In the genomic region with DNA sequence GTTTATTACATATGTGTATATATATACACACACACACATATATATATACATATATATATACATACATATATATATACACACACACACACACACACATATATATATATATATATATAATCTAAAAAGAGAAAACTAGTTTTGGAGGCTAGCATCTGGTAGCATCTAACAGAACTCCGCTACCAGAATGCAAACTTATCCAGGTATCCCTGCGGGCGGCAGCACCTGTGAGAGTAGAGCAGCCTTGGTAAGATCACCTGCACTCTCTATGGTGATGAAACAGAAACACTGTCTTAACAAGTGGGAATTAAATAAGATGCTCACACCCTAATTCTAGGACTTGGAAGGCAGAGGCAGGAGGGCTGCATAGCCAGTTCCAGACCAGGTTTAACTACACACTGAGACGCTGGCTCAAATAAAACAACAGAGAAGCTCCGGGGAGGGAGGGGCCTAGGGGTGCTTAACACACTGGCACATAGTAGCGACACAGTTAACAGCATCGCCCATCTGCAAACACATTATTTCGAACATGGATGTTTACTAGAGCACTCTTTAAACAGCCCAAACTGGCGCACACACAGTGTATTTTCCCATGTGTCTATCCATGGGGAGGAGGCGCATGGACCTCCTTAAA, we compare ENCODE assay signal across 36 mouse cellular contexts.
"Had no signal": no experiment of that assay in that cellular context is flagged by ENCODE, and none has a peak within 500 bp of the region (broad histone marks: within the 10 kb centered on the region; RNA-seq: fewer than 3 reads in every experiment).

No protein-coding gene starts in this region.

- H3K9ac ChIP-seq: heart, embryonic 12.5 days; heart, embryonic 13.5 days; heart, embryonic 15.5 days; hindbrain, embryonic 12.5 days; hindbrain, embryonic 13.5 days; hindbrain, embryonic 14.5 days; hindbrain, embryonic 15.5 days; intestine, embryonic 15.5 days; kidney, embryonic 15.5 days had no signal

- ATAC-seq: hindbrain, embryonic 16.5 days; hindbrain, postnatal 0 days; inflammation-experienced regulatory T-cells, adult 6 months; intestine, embryonic 15.5 days; intestine, embryonic 16.5 days; intestine, postnatal 0 days had no signal

- H3K4me3 ChIP-seq: heart, embryonic 10.5 days; heart, embryonic 12.5 days; heart, embryonic 13.5 days; heart, embryonic 15.5 days; hindbrain, embryonic 10.5 days; hindbrain, embryonic 12.5 days; hindbrain, embryonic 13.5 days; hindbrain, embryonic 15.5 days; intestine, embryonic 15.5 days; kidney, embryonic 15.5 days; layer of hippocampus, adult 2 months; left cerebral cortex, adult 2 months had no signal

- H3K9me3 ChIP-seq: heart, embryonic 10.5 days; heart, embryonic 12.5 days; heart, embryonic 13.5 days; heart, embryonic 15.5 days; hindbrain, embryonic 10.5 days; hindbrain, embryonic 12.5 days; hindbrain, embryonic 13.5 days; hindbrain, embryonic 15.5 days; intestine, embryonic 15.5 days; kidney, embryonic 15.5 days had no signal

- DNase-seq: heart, postnatal 10 days; heart, postnatal 14 days; heart, postnatal 36 days; heart, postnatal 4 days; kidney, adult 11 months; kidney, adult 18-20 months; kidney, adult 2 months; kidney, adult 8-10 months; kidney, adult 9 months; kidney, postnatal 10 days; kidney, postnatal 14 days; kidney, postnatal 25 days; kidney, postnatal 36 days; kidney, postnatal 4 days; layer of hippocampus, adult 9-11 months; layer of hippocampus, postnatal 36 days had no signal

- H3K4me1 ChIP-seq: heart, embryonic 10.5 days; heart, embryonic 12.5 days; heart, embryonic 13.5 days; heart, embryonic 15.5 days; hindbrain, embryonic 10.5 days; hindbrain, embryonic 12.5 days; hindbrain, embryonic 13.5 days; hindbrain, embryonic 15.5 days; intestine, embryonic 15.5 days; kidney, embryonic 15.5 days had no signal

- H3K4me2 ChIP-seq: heart, embryonic 11.5 days; heart, embryonic 12.5 days; heart, embryonic 13.5 days; heart, embryonic 15.5 days; hindbrain, embryonic 12.5 days; hindbrain, embryonic 13.5 days; hindbrain, embryonic 14.5 days; hindbrain, embryonic 15.5 days; intestine, embryonic 15.5 days; kidney, embryonic 15.5 days had no signal

- H3K27ac ChIP-seq: heart, embryonic 10.5 days; heart, embryonic 13.5 days; heart, embryonic 15.5 days; hindbrain, embryonic 10.5 days; hindbrain, embryonic 12.5 days; hindbrain, embryonic 13.5 days; hindbrain, embryonic 14.5 days; hindbrain, embryonic 15.5 days; hindbrain, postnatal 0 days; intestine, embryonic 15.5 days; kidney, embryonic 15.5 days; kidney, postnatal 0 days; layer of hippocampus, adult 2 months; left cerebral cortex, adult 2 months had no signal

- H3K27me3 ChIP-seq: heart, embryonic 12.5 days; heart, embryonic 13.5 days; heart, embryonic 15.5 days; hindbrain, embryonic 12.5 days; hindbrain, embryonic 13.5 days; hindbrain, embryonic 15.5 days; intestine, embryonic 15.5 days; kidney, embryonic 15.5 days had no signal
